10 mouse cellular contexts compared by ENCODE assay signal in genomic region chr17:31067051-31067450, GRCm38 (mm10). TPM values are rescaled to one million over a fixed set of nuclear protein-coding genes. Genes with fewer than 3 reads are reported as not detected.
DNase-seq lines count a peak whose midpoint lies in the region; ATAC-seq lines count a peak whose summit lies in the region.
"Had no signal": no experiment of that assay in that cellular context is flagged by ENCODE, and none has a peak within 500 bp of the region (broad histone marks: within the 10 kb centered on the region; RNA-seq: fewer than 3 reads in every experiment).

No protein-coding gene starts in this region.

- no peaks in the 10 kb centered on the region for H3K27me3 ChIP-seq in heart, embryonic 16.5 days (ENCODE audit: control insufficient read depth, insufficient read depth, low read length)
- H3K27me3 ChIP-seq: heart, embryonic 13.5 days had no signal

- 62% methylated on average over 11 of the region's 11 CpGs for WGBS in heart, embryonic 16.5 days

- no peaks in the 10 kb centered on the region for H3K9me3 ChIP-seq in heart, embryonic 16.5 days (replicated peaks; ENCODE audit: control insufficient read depth, low read length)
- H3K9me3 ChIP-seq: heart, embryonic 13.5 days had no signal

- H3K4me1 ChIP-seq in heart, embryonic 16.5 days (ENCODE audit: control insufficient read depth, insufficient read depth, low read length) = peaks cover 27% of the 10 kb centered on the region

- no peaks in the 10 kb centered on the region; the same call in 1 of the 2 replicates for H3K36me3 ChIP-seq in heart, embryonic 16.5 days (ENCODE audit: control insufficient read depth, insufficient read depth)

- no peak overlapping the region for H3K27ac ChIP-seq in heart, embryonic 16.5 days (ENCODE audit: low read length)
- H3K27ac ChIP-seq: heart, embryonic 13.5 days had no signal

- DNase-seq in heart, postnatal 25 days (ENCODE audit: low spot score) = no peak
- DNase-seq in urinary bladder, adult 18-20 months (ENCODE audit: low spot score in 2 of 2) = peak; percentile 26 to 55
- DNase-seq in urinary bladder, postnatal 10 days (ENCODE audit: low spot score) = no peak
- peak; percentile 74 for DNase-seq in thymus, postnatal 4 days
- DNase-seq in left cerebral cortex, postnatal 10 days (ENCODE audit: extremely low spot score in 1 of 2, low spot score in 2 of 2) = no peak
- DNase-seq in lung, postnatal 14 days = no peak
- DNase-seq: retina, postnatal 1 day had no signal

- H3K4me2 ChIP-seq in heart, embryonic 16.5 days (ENCODE audit: low read depth, low read length) = no peak overlapping the region
- H3K4me2 ChIP-seq: heart, embryonic 13.5 days had no signal

- ATAC-seq in heart, embryonic 16.5 days (replicated peaks; ENCODE audit: extremely low read depth, insufficient read depth, low FRiP score) = peak; percentile 55
- 0 out of 2 replicates have a peak, but pooled peaks have one; percentile 16 for ATAC-seq in megakaryocyte progenitor cell, adult 5-6 weeks (replicated peaks; ENCODE audit: poor library complexity)

- H3K9ac ChIP-seq in heart, embryonic 16.5 days (ENCODE audit: low read length) = no peak overlapping the region
- H3K9ac ChIP-seq: heart, embryonic 13.5 days had no signal

- intact Hi-C loops in heart, postnatal 25 days (cut with DNase I) = no loop called here
- intact Hi-C loops in left cerebral cortex, postnatal 10 days (cut with DNase I) = no loop called here

- no peak overlapping the region for H3K4me3 ChIP-seq in heart, embryonic 16.5 days (ENCODE audit: low read length)
- H3K4me3 ChIP-seq: heart, embryonic 13.5 days had no signal

RNA-seq across cellular contexts. Expression of gene Abcg1, which starts 9.6 kb away (rescaled TPM):
- 12.7 and 15.6 TPM in 2 replicates for polyA plus RNA-seq in heart, embryonic 16.5 days (2015; fragmentation: Nextera tagmentation; extraction: Ambion mirVana)
- total RNA-seq in heart, postnatal 25 days (2021) = 1 to 10 TPM; 3.8 to 6.0 TPM
- total RNA-seq in megakaryocyte progenitor cell, adult 5-6 weeks (2015) = 6.2 and 8.3 TPM in 2 replicates
- total RNA-seq in megakaryocyte progenitor cell, adult 5-6 weeks (2017) = 10.6 and 11.3 TPM in 2 replicates
- total RNA-seq in left cerebral cortex, postnatal 10 days (2021) = 10 to 100 TPM; 26.4 to 33.2 TPM

Comparison
In these comparisons a context has a peak if more than half of its experiments do, and no peak if none do; other contexts are left out.
1. DNase-seq: peak in urinary bladder, adult 18-20 months (2 of 2) and thymus, postnatal 4 days (single experiment); none in heart, postnatal 25 days (single experiment), urinary bladder, postnatal 10 days (single experiment), left cerebral cortex, postnatal 10 days (0 of 2) and lung, postnatal 14 days (single experiment).